Mouse (Mus musculus) kidney, embryonic 16.5 days (tissue): ENCODE data around the gene Bckdhb. TPM values are rescaled to one million over a fixed set of nuclear protein-coding genes. Genes with fewer than 3 reads are reported as not detected.

Source experiments
- ATAC-seq: fragments of 200-750 bp; cut with Nextera tagmentation; 2 replicates; pipeline ENCODE4 v1.8.0; 2017; ENCODE audit warnings: moderate TSS enrichment; ENCODE audit not compliant: low FRiP score, low TSS enrichment
- H3K27ac ChIP-seq: fragments of 300-500 bp; sonication (generic); 2 replicates; pipeline ENCODE4 v1.5.1; 2014; ENCODE audit warnings: low read length
- H3K27me3 ChIP-seq: fragments of 300-500 bp; sonication (generic); 2 replicates; pipeline ENCODE4 v1.6.1; 2014; ENCODE audit warnings: low read length, control low read depth, mixed read lengths; ENCODE audit not compliant: insufficient read depth
- H3K36me3 ChIP-seq: fragments of 300-500 bp; sonication (generic); 2 replicates; pipeline ENCODE4 v1.6.1; 2014; ENCODE audit warnings: low read length, control low read depth, mixed read lengths; ENCODE audit not compliant: insufficient read depth
- H3K4me1 ChIP-seq: fragments of 300-500 bp; sonication (generic); 2 replicates; pipeline ENCODE4 v1.6.1; 2014; ENCODE audit warnings: low read length, control low read depth, mixed read lengths; ENCODE audit not compliant: insufficient read depth
- H3K4me2 ChIP-seq: fragments of 300-500 bp; sonication (generic); replicated peaks from 2 replicates; pipeline ENCODE4 v1.6.1; 2014; ENCODE audit warnings: low read depth, low read length
- H3K4me3 ChIP-seq: fragments of 300-500 bp; sonication (generic); 2 replicates; pipeline ENCODE4 v1.5.1; 2014; ENCODE audit warnings: mild to moderate bottlenecking, low read length
- H3K9ac ChIP-seq: fragments of 300-500 bp; sonication (generic); replicated peaks from 2 replicates; pipeline ENCODE4 v1.6.1; 2014; ENCODE audit warnings: low read length
- H3K9me3 ChIP-seq: fragments of 300-500 bp; sonication (generic); 2 replicates; pipeline ENCODE4 v1.6.1; 2016; ENCODE audit warnings: low read length, control low read depth
- WGBS: fragments of 180-500 bp; shearing (Covaris S2); extraction: QIAGEN DNeasy Blood & Tissue Kit; methylation state at CpG from one replicate; pipeline ENCODE4 v1.1.7; 2014; 5-methylcytosine and 5-hydroxymethylcytosine counted together
- polyA plus RNA-seq: library from polyadenylated mRNA; unstranded; fragments of >200 nt; fragmentation: Nextera tagmentation; extraction: Ambion mirVana; gene quantifications from 2 replicates; pipeline ENCODE4 v1.2.1, GENCODE M21; 2015

Bckdhb gene
- polyA plus RNA-seq, 1 experiment from 2014 or later: 51.2 TPM

DNA sequence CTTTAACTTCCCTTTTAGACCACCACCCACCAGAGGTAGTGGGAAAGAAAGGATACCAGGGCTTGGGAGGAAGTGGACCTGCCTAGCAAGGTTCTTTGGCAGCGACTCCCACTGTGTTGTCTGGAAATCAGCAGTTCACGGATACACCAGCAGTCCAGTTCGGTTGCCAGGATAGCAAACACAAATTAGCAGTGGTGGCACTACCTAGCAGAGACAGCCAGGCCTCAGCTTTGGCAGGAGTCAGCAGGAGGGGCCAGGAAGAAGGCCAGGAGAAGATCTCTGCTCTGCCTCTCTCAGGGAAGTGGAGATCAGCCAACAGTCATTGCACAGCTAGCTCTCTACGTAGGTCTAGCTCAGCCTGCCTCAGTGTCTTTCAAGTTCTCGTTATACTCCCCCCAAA, 159.7 kb downstream of the Bckdhb start:
- no peaks in the 10 kb centered on the region for H3K36me3 ChIP-seq
- no peak overlapping the region for H3K4me3 ChIP-seq
- H3K4me2 ChIP-seq: no peak overlapping the region
- no peaks in the 10 kb centered on the region for H3K9me3 ChIP-seq
- no peak overlapping the region for H3K27ac ChIP-seq
- H3K27me3 ChIP-seq: no peaks in the 10 kb centered on the region
- WGBS: 84% methylated on average over 5 of the region's 5 CpGs
- H3K4me1 ChIP-seq: no peaks in the 10 kb centered on the region
- no peak for ATAC-seq
- H3K9ac ChIP-seq: no peak overlapping the region

DNA sequence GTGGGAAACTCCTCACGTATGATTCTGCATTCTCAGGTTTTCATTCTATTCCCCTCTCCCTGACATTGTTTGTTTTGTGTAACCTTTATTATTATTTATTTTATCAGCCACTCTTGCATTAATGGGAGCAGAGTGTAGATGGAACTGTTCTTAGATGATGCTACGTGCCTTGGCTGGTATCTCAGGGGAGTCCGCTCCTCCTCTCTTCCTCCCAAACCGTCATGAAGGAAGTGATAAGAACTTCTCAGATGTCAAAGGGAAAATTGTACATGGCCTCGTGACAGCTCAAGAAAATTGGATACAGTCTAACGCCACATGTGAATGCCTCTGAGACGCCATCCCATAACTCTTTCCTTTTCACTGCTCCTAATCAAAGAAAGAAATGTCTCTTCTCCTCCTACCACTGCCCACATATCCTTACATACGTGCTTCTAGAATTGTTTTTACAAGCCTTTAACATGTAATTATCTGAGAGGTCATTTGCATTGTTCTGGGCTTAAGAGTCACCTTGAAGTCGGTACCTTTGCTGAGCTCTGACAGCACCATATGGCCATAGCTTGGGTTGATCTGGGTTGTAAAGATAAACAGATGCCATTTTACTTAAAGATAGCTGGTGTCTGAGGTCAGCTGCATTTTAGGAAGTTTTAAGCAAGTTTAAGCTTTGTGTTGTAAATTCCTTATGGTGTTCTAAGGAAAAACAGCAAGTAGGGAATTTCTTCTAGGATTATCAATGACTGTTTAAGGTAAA, 165.5 kb downstream of the Bckdhb start:
- H3K4me1 ChIP-seq: peaks cover 7% of the 10 kb centered on the region; the same call in 1 of the 2 replicates
- 42% methylated on average over 9 of the region's 9 CpGs for WGBS
- no peak overlapping the region for H3K4me2 ChIP-seq
- no peak overlapping the region for H3K9ac ChIP-seq
- H3K4me3 ChIP-seq: no peak overlapping the region
- H3K27ac ChIP-seq: no peak overlapping the region
- H3K36me3 ChIP-seq: no peaks in the 10 kb centered on the region
- no peak for ATAC-seq
- no peaks in the 10 kb centered on the region for H3K9me3 ChIP-seq
- H3K27me3 ChIP-seq: no peaks in the 10 kb centered on the region

DNA sequence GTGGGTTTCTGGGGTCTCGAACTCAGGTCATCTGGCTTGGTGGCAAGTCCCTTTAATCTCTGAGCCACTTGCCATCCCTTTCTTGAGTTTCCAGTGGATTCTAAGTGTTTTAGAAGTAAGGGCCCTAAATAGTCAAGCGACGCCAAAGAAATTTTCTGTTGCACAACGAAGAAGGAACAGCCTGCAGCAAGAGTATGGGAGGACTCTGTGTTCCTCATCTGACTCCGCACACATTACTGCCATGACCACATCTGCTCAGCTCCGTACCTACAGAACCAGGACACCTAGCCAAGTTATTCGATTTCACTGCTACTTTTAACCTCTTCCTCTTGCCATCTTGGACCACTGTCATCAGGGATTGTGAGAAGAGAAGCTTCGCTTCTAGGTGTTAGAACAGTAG, 168.0 kb downstream of the Bckdhb start:
- no peaks in the 10 kb centered on the region for H3K9me3 ChIP-seq
- H3K9ac ChIP-seq: no peak overlapping the region
- no peak overlapping the region for H3K4me3 ChIP-seq
- H3K4me1 ChIP-seq: peaks cover 7% of the 10 kb centered on the region; the same call in 1 of the 2 replicates
- H3K27ac ChIP-seq: no peak overlapping the region
- H3K27me3 ChIP-seq: no peaks in the 10 kb centered on the region
- no peak overlapping the region for H3K4me2 ChIP-seq
- WGBS: 91% methylated on average over 8 of the region's 8 CpGs
- H3K36me3 ChIP-seq: no peaks in the 10 kb centered on the region
- no peak for ATAC-seq

GRCm38 (mm10) chr9:84094111-84094510, 169.2 kb downstream of the Bckdhb start:
- Histone ChIP-seq H3K4me1 (peaks cover 7% of the 10 kb centered on the region; the same call in 1 of the 2 replicates), H3K36me3 (no peaks in the 10 kb centered on the region), H3K27me3 (no peaks in the 10 kb centered on the region), H3K9me3 (no peaks in the 10 kb centered on the region), H3K4me3 (no peak overlapping the region), H3K4me2 (no peak overlapping the region), H3K9ac (no peak overlapping the region), H3K27ac (no peak overlapping the region)
- WGBS: 85% methylated on average over 6 of the region's 6 CpGs
- ATAC-seq: no peak

DNA sequence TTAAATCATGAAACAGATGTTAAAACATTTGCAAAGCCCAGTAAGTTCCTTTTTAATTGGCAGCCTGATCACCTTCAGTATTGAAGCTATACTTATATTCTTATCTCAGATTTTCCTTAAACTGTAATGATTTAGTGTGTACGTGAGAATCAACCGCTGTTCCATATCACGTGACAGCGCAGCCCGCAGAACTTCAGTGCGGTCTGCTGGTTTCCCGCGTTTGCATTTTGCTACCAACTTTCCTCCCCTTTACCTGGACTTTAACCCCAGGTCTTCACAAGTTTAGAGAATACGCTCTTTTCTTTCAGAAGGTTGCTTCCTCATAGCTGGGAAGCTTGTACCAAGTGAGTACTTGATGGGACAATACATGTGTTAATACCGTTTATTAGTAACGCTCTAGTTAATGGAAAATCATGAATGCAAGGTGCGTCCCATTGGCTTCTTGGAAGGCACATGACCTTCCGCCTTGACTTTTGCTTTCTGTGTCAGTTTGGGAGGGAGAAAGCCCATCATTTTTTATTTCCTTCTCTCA, 171.6 kb downstream of the Bckdhb start:
- H3K9ac ChIP-seq: no peak overlapping the region
- no peak overlapping the region for H3K27ac ChIP-seq
- no peaks in the 10 kb centered on the region for H3K4me1 ChIP-seq
- no peaks in the 10 kb centered on the region for H3K27me3 ChIP-seq
- H3K36me3 ChIP-seq: no peaks in the 10 kb centered on the region
- ATAC-seq: no peak
- H3K9me3 ChIP-seq: no peaks in the 10 kb centered on the region
- H3K4me2 ChIP-seq: no peak overlapping the region
- H3K4me3 ChIP-seq: no peak overlapping the region
- 91% methylated on average over 13 of the region's 13 CpGs for whole genome bisulfite sequencing

DNA sequence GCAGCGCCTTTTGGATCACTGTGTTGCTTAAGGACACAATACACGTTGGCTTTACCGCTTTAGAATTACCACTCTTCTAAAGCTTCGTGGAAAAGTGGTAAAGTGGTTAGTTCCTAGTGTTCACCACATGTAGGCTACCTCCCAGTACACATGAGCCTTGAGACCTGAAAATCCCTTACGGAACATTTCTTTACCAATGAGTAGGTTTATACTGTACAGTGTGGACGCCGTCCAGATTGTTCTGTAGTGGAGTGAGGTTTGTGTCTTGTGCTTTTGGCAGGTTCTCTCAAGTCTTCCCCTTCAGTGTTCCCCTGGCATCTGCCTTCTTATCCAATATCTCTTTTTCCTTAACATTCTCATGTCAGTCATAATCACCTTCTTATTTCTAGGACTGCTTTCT, 178.4 kb downstream of the Bckdhb start:
- Histone ChIP-seq H3K27me3 (no peaks in the 10 kb centered on the region), H3K9me3 (no peaks in the 10 kb centered on the region), H3K4me3 (no peak overlapping the region), H3K4me2 (no peak overlapping the region), H3K9ac (no peak overlapping the region), H3K4me1 (peaks cover 8% of the 10 kb centered on the region; the same call in 1 of the 2 replicates), H3K36me3 (no peaks in the 10 kb centered on the region), H3K27ac (no peak overlapping the region)
- 94% methylated on average over 7 of the region's 7 CpGs for WGBS
- no peak for ATAC-seq

- Histone ChIP-seq H3K4me2 (no peak overlapping the region), H3K9ac (no peak overlapping the region), H3K4me1 (peaks cover 23% of the 10 kb centered on the region), H3K4me3 (no peak overlapping the region), H3K36me3 (no peaks in the 10 kb centered on the region), H3K9me3 (no peaks in the 10 kb centered on the region), H3K27me3 (no peaks in the 10 kb centered on the region), H3K27ac (no peak overlapping the region)
- no peak for ATAC-seq
- WGBS: 84% methylated on average over 2 of the region's 2 CpGs
Observed at GRCm38 (mm10) chr9:84106438-84106837, 181.5 kb downstream of the Bckdhb start.

- Histone ChIP-seq H3K4me2 (peak overlapping the region; percentile 37), H3K36me3 (no peaks in the 10 kb centered on the region), H3K27me3 (no peaks in the 10 kb centered on the region), H3K4me3 (peak overlapping the region; percentile 13; the same call in 1 of the 2 replicates), H3K27ac (no peak overlapping the region), H3K9ac (peak overlapping the region; percentile 41), H3K4me1 (peaks cover 23% of the 10 kb centered on the region), H3K9me3 (no peaks in the 10 kb centered on the region)
- WGBS: 40% methylated on average over 20 of the region's 20 CpGs
- ATAC-seq: no peak
Observed at GRCm38 (mm10) chr9:84107045-84107813, 182.3 kb downstream of the Bckdhb start.

- H3K9ac ChIP-seq: no peak overlapping the region
- peaks cover 23% of the 10 kb centered on the region for H3K4me1 ChIP-seq
- H3K4me3 ChIP-seq: no peak overlapping the region
- H3K4me2 ChIP-seq: no peak overlapping the region
- 86% methylated on average over 7 of the region's 7 CpGs for WGBS
- no peak overlapping the region for H3K27ac ChIP-seq
- no peaks in the 10 kb centered on the region for H3K9me3 ChIP-seq
- no peak for ATAC-seq
- peaks cover 3% of the 10 kb centered on the region; the same call in 1 of the 2 replicates for H3K27me3 ChIP-seq
- H3K36me3 ChIP-seq: no peaks in the 10 kb centered on the region
Observed at GRCm38 (mm10) chr9:84108534-84108933, 183.6 kb downstream of the Bckdhb start.
